Mouse (Mus musculus) adrenal gland, adult 2 months (tissue): ENCODE data around the gene Gm2916. TPM values are rescaled to one million over a fixed set of nuclear protein-coding genes. Genes with fewer than 3 reads are reported as not detected.
"Not testable (repeated sequence)": the region's sequence is repeated elsewhere in the genome, so short reads cannot be mapped to it uniquely, and the experiment has no call there.

Source experiments
- DNase-seq: peaks from one replicate; pipeline ENCODE4 v3.0.0; 2021
- long read RNA-seq: library from polyadenylated mRNA; stranded (forward); transcript quantifications from one replicate; pipeline ENCODE4 v2.0.0, GENCODE M21; 2021
- polyA plus RNA-seq: library from polyadenylated mRNA; depleted of rRNA; stranded (reverse); fragments of >200 nt; gene quantifications from 2 replicates; pipeline ENCODE4 v1.2.3, GENCODE M21; 2012; rRNA removed
- total RNA-seq, 2 experiments: library from RNA; stranded (reverse); gene quantifications; 2 replicates each; pipeline ENCODE4 v1.2.3; 2021

Gm2916 gene
- total RNA-seq (not detected), polyA plus RNA-seq (not detected in 2 replicates)
- long read RNA-seq, result 0 reads

GRCm38 (mm10) chr14:3883872-3884271 lies at the start of gene Gm2916:
Gene Gm2916, plus strand, starts transcription at chr14:3884172.
- DNase-seq, result not testable (repeated sequence)

- DNase-seq, result not testable (repeated sequence)
These were observed 38.0 kb upstream of the Gm2916 start, which contains the start of gene Gm3033 for GRCm38 (mm10) chr14:3845945-3846344. Gene Gm3033, plus strand, starts transcription at chr14:3846245.

GRCm38 (mm10) chr14:3931456-3931855 lies 47.5 kb downstream of the Gm2916 start, which contains the start of gene Gm3029:
Gene Gm3029, plus strand, starts transcription at chr14:3931756.
- DNase-seq, result not testable (repeated sequence)

- DNase-seq, result not testable (repeated sequence)
These were observed 79.3 kb downstream of the Gm2916 start, which contains the start of gene Gm3095 for GRCm38 (mm10) chr14:3963247-3963646. Gene Gm3095, plus strand, starts transcription at chr14:3963547.

Other genes starting within 250 kb of the Gm2916 start
- not detected for gene Gm3012, start 249.7 kb upstream of the Gm2916 start, total RNA-seq
- not detected in 2 replicates for gene Gm3012, start 249.7 kb upstream of the Gm2916 start, polyA plus RNA-seq
- not detected for gene Gm3020, start 232.1 kb upstream of the Gm2916 start, total RNA-seq
- not detected in 2 replicates for gene Gm3020, start 232.1 kb upstream of the Gm2916 start, polyA plus RNA-seq
- gene Gm3043, start 195.4 kb upstream of the Gm2916 start, total RNA-seq, result not detected
- gene Gm3043, start 195.4 kb upstream of the Gm2916 start, polyA plus RNA-seq, result not detected in 2 replicates
- under 1 TPM in 1 of 2 experiments, not detected in 1; 0.14 TPM for gene Gm3002, start 74.1 kb upstream of the Gm2916 start, total RNA-seq
- not detected in 2 replicates for gene Gm3002, start 74.1 kb upstream of the Gm2916 start, polyA plus RNA-seq
- under 1 TPM in 1 of 2 experiments, not detected in 1; 0.23 TPM for gene Gm3033, start 37.9 kb upstream of the Gm2916 start, total RNA-seq
- not detected in 2 replicates for gene Gm3033, start 37.9 kb upstream of the Gm2916 start, polyA plus RNA-seq
- gene Gm3029, start 47.6 kb downstream of the Gm2916 start, total RNA-seq, result not detected
- gene Gm3029, start 47.6 kb downstream of the Gm2916 start, polyA plus RNA-seq, result not detected in 2 replicates
- not detected for gene Gm3095, start 79.4 kb downstream of the Gm2916 start, total RNA-seq
- gene Gm3095, start 79.4 kb downstream of the Gm2916 start, polyA plus RNA-seq, result 0.08 TPM in 1 of 2 replicates, not detected in the other
- not detected for gene Gm3099, start 114.2 kb downstream of the Gm2916 start, total RNA-seq
- not detected in 2 replicates for gene Gm3099, start 114.2 kb downstream of the Gm2916 start, polyA plus RNA-seq
- gene Gm5796, start 139.8 kb downstream of the Gm2916 start, total RNA-seq, result under 1 TPM; 0.26 to 0.38 TPM
- gene Gm5796, start 139.8 kb downstream of the Gm2916 start, polyA plus RNA-seq, result not detected in 2 replicates
- under 1 TPM in 1 of 2 experiments, not detected in 1; 0.17 TPM for gene Gm3115, start 199.9 kb downstream of the Gm2916 start, total RNA-seq
- gene Gm3115, start 199.9 kb downstream of the Gm2916 start, polyA plus RNA-seq, result not detected in 2 replicates
- not detected for gene Gm8108, start 226.4 kb downstream of the Gm2916 start, total RNA-seq
- not detected in 2 replicates for gene Gm8108, start 226.4 kb downstream of the Gm2916 start, polyA plus RNA-seq